Mouse (Mus musculus) stomach, embryonic 14.5 days (tissue): ENCODE measurements around the gene Trim33. TPM values are rescaled to one million over a fixed set of nuclear protein-coding genes. Genes with fewer than 3 reads are reported as not detected.

Experiments used
- ATAC-seq: fragments of 200-750 bp; cut with Nextera tagmentation; 2 replicates; pipeline ENCODE4 v1.8.0; 2017; ENCODE audit warnings: low read depth, moderate TSS enrichment; ENCODE audit not compliant: insufficient number of reproducible peaks, insufficient read depth, low FRiP score
- H3K27ac ChIP-seq: fragments of 300-500 bp; sonication (generic); 2 replicates; pipeline ENCODE4 v1.5.1; 2014; ENCODE audit warnings: mild to moderate bottlenecking, low read length, moderate library complexity, mixed read lengths
- H3K27me3 ChIP-seq: fragments of 300-500 bp; sonication (generic); 2 replicates; pipeline ENCODE4 v1.6.1; 2014; ENCODE audit warnings: low read length, control low read depth, mixed read lengths; ENCODE audit not compliant: control insufficient read depth, insufficient read depth
- H3K36me3 ChIP-seq: fragments of 300-500 bp; sonication (generic); 2 replicates; pipeline ENCODE4 v1.6.1; 2014; ENCODE audit warnings: mild to moderate bottlenecking, control low read depth, low read length, moderate library complexity, mixed read lengths; ENCODE audit not compliant: control insufficient read depth, insufficient read depth
- H3K4me1 ChIP-seq: fragments of 300-500 bp; sonication (generic); 2 replicates; pipeline ENCODE4 v1.6.1; 2014; ENCODE audit warnings: low read length, control low read depth, mixed read lengths; ENCODE audit not compliant: control insufficient read depth, insufficient read depth
- H3K4me2 ChIP-seq: fragments of 300-500 bp; sonication (generic); replicated peaks from 2 replicates; pipeline ENCODE4 v1.6.1; 2014; ENCODE audit warnings: low read depth, low read length, control low read depth
- H3K4me3 ChIP-seq: fragments of 300-500 bp; sonication (generic); 2 replicates; pipeline ENCODE4 v1.5.1; 2014; ENCODE audit warnings: low read depth, low read length, control low read depth
- H3K9ac ChIP-seq: fragments of 300-500 bp; sonication (generic); replicated peaks from 2 replicates; pipeline ENCODE4 v1.6.1; 2014; ENCODE audit warnings: low read depth, mild to moderate bottlenecking, control low read depth, low read length, moderate library complexity, mixed read lengths
- H3K9me3 ChIP-seq: fragments of 300-500 bp; sonication (generic); 2 replicates; pipeline ENCODE4 v1.6.1; 2016; ENCODE audit warnings: low read depth, low read length, control low read depth; ENCODE audit not compliant: control insufficient read depth
- WGBS: fragments of 180-500 bp; shearing (Covaris S2); extraction: QIAGEN DNeasy Blood & Tissue Kit; methylation state at CpG from one replicate; pipeline ENCODE4 v1.1.7; 2014; 5-methylcytosine and 5-hydroxymethylcytosine counted together
- polyA plus RNA-seq: library from polyadenylated mRNA; unstranded; fragments of >200 nt; fragmentation: Nextera tagmentation; extraction: Ambion mirVana; gene quantifications from 2 replicates; pipeline ENCODE4 v1.2.1, GENCODE M21; 2014

Gene Trim33
- polyA plus RNA-seq, 1 experiment from 2014 or later, result 36.4 TPM

DNA sequence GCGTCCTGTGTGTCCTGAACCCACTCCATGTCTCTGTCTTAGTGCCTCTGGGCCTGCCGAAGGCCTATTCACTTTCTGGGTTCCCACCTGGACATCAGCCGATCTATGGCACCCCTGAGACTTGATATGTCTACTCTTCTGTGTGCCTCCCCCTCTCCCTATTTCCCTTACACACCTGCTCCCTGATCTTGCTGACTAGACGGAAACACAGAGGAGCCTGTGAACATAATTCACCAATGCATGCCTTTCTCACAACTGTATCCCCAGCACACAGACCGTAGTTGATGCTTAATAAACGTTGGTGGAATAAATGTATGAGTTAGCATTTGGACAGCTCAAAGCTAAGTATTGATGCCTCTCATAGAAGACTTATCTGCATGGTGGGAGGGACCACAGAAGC lies 121.7 kb downstream of the Trim33 start:
- Histone ChIP-seq H3K4me3 (no peak overlapping the region), H3K27me3 (no peaks in the 10 kb centered on the region), H3K4me2 (no peak overlapping the region), H3K36me3 (no peaks in the 10 kb centered on the region), H3K4me1 (no peaks in the 10 kb centered on the region), H3K27ac (no peak overlapping the region), H3K9ac (no peak overlapping the region), H3K9me3 (no peaks in the 10 kb centered on the region)
- 83% methylated on average over 6 of the region's 6 CpGs for WGBS
- ATAC-seq, result no peak

DNA sequence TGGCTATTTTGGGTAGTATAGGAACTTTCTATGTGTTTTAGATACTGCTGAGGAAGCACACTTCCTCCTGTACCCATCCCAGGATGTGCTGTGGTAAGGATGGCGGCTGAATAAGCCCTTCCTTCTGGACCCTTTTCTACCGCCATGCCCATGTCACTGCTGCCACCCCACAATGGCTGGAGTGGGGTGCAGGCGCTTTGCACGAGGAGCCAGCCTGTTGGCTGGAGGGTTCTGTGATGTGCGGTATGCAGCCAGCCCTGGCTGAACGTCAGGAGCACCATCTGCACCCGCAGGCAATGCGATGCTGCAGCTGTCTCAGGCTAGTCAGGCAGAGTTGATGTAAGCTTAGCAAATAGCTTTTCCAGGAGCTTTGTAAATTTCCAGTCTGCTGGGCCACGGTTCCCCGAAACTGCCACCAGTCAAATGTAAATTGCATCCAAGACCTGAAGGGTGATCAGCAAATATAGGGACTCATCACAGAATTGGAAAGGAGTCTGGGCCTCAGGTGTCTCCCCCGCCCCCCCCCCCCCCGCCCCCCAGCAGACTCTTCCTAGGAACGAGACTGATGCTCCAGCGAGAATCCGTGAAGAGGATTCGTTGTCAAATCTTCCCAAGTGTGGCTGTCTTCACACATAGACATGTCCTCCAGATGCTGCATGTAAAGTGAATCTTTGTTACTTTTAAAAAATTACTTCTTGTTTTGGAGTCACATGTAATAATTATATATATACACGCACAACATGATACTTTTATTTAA lies 122.4 kb downstream of the Trim33 start:
- H3K27ac ChIP-seq, result no peak overlapping the region
- H3K9ac ChIP-seq, result no peak overlapping the region
- 0 out of 2 replicates have a peak, but pooled peaks cover under 1% of the 10 kb centered on the region for H3K4me1 ChIP-seq
- no peaks in the 10 kb centered on the region for H3K27me3 ChIP-seq
- 49% methylated on average over 17 of the region's 17 CpGs for WGBS
- no peak for ATAC-seq
- no peaks in the 10 kb centered on the region for H3K9me3 ChIP-seq
- H3K4me2 ChIP-seq, result no peak overlapping the region
- no peaks in the 10 kb centered on the region for H3K36me3 ChIP-seq
- no peak overlapping the region for H3K4me3 ChIP-seq

GRCm38 (mm10) chr3:103402212-103402611 lies 123.1 kb downstream of the Trim33 start:
- Histone ChIP-seq H3K4me2 (no peak overlapping the region), H3K27me3 (no peaks in the 10 kb centered on the region), H3K9ac (no peak overlapping the region), H3K36me3 (no peaks in the 10 kb centered on the region), H3K9me3 (no peaks in the 10 kb centered on the region), H3K4me1 (peaks cover 8% of the 10 kb centered on the region; the same call in 1 of the 2 replicates), H3K27ac (no peak overlapping the region), H3K4me3 (no peak overlapping the region)
- WGBS, result 67% methylated on average over 10 of the region's 10 CpGs
- no peak for ATAC-seq

GRCm38 (mm10) chr3:103405135-103405534 lies 126.0 kb downstream of the Trim33 start:
- 55% methylated on average over 2 of the region's 2 CpGs for WGBS
- H3K9me3 ChIP-seq, result no peaks in the 10 kb centered on the region
- H3K9ac ChIP-seq, result no peak overlapping the region
- no peak overlapping the region for H3K4me2 ChIP-seq
- H3K27ac ChIP-seq, result no peak overlapping the region
- H3K4me3 ChIP-seq, result no peak overlapping the region
- ATAC-seq, result no peak
- no peaks in the 10 kb centered on the region for H3K27me3 ChIP-seq
- H3K36me3 ChIP-seq, result no peaks in the 10 kb centered on the region
- H3K4me1 ChIP-seq, result peaks cover 9% of the 10 kb centered on the region; the same call in 1 of the 2 replicates

- 71% methylated on average over 11 of the region's 11 CpGs for WGBS
- H3K9ac ChIP-seq, result no peak overlapping the region
- H3K4me2 ChIP-seq, result no peak overlapping the region
- H3K36me3 ChIP-seq, result no peaks in the 10 kb centered on the region
- no peak overlapping the region for H3K4me3 ChIP-seq
- ATAC-seq, result no peak
- H3K27me3 ChIP-seq, result no peaks in the 10 kb centered on the region
- peaks cover 9% of the 10 kb centered on the region; the same call in 1 of the 2 replicates for H3K4me1 ChIP-seq
- H3K27ac ChIP-seq, result peak overlapping the region; percentile 12; the same call in 1 of the 2 replicates
- no peaks in the 10 kb centered on the region for H3K9me3 ChIP-seq
These were observed 127.0 kb downstream of the Trim33 start for GRCm38 (mm10) chr3:103405871-103406765.

Other genes starting within 250 kb of the Trim33 start
- 109 and 116 TPM in 2 replicates for gene Nras, start 221.0 kb upstream of the Trim33 start, polyA plus RNA-seq
- not detected in 2 replicates for gene Ampd1, start 205.3 kb upstream of the Trim33 start, polyA plus RNA-seq
- gene Dennd2c, start 176.7 kb upstream of the Trim33 start, polyA plus RNA-seq, result 6.2 and 8.2 TPM in 2 replicates
- gene Bcas2, start 107.6 kb upstream of the Trim33 start, polyA plus RNA-seq, result 189 and 199 TPM in 2 replicates